Mouse (Mus musculus): ENCODE data around the gene Cap1. TPM values are rescaled to one million over a fixed set of nuclear protein-coding genes. Genes with fewer than 3 reads are reported as not detected.
A peak's percentile ranks its signal among the peaks of the same experiment; 100 is the strongest.

The Cap1 gene
- 47.0 and 62.4 TPM in 2 replicates for polyA plus RNA-seq (2012; rRNA removed)

DNA sequence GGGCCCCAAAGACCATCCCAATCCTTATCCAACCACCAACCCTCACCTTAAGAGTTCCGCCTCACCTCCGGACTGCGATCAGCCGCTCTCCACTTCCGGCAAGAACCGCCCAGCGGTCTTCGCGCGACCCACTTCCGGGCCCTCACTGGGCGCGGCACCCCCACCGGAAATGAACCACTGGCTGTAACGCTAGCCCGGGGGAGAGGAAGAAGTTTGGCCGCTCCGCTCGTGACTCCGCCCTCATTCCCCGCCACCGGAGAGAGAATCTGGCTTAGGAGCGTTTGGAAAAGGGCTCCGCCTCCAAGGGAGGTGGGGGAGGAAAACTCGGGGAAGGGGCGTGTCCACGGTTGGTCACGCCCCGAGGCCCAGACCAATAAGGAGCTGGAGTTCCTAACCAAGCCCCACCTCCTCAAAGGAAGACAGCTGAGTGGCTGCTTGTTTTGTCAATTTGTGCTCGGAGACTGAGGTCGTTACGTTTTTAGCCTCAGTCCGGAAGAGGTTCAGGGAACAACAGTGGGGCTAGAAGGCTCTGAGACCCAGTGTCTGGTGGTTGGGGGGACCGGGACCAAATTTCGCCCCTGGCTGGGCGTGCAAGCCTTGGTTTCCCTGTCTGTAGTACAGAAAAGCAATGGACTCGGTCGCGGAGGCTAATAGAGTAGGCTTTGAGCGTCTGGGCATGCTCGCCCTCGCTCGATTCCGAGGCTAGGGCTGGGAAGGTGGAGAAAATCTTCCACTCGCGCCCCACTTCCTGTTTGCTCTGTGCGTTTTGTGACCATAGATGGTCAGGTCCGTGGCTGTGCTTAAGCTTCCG lies at the start of gene Cap1:
Gene Cap1 (minus strand): TSS at position 289 of the 811 bp plus-strand sequence.
- Histone ChIP-seq H3K4me1 (ENCODE audit: control insufficient read depth, insufficient read depth, low read length) (peaks cover 7% of the 10 kb centered on the region), H3K36me3 (ENCODE audit: control insufficient read depth, insufficient read depth, low read length) (no peaks in the 10 kb centered on the region), H3K27ac (ENCODE audit: control insufficient read depth, insufficient read depth, low read depth, low read length) (peak within 1 kb of the TSS; percentile 100), H3K27me3 (ENCODE audit: control insufficient read depth, insufficient read depth, low read length) (no peaks in the 10 kb centered on the region), H3K4me3 (ENCODE audit: control insufficient read depth, low read depth, low read length) (peak within 1 kb of the TSS; percentile 97)
- peak; percentile 86 for TF ChIP-seq POLR2A (IDR thresholded peaks at IDR 0.05; ENCODE audit: control insufficient read depth, low read depth, low read length)
- no peak for TF ChIP-seq CTCF (IDR thresholded peaks at IDR 0.05; ENCODE audit: control insufficient read depth, insufficient read depth, insufficient replicate concordance, low read depth, low read length)

DNA sequence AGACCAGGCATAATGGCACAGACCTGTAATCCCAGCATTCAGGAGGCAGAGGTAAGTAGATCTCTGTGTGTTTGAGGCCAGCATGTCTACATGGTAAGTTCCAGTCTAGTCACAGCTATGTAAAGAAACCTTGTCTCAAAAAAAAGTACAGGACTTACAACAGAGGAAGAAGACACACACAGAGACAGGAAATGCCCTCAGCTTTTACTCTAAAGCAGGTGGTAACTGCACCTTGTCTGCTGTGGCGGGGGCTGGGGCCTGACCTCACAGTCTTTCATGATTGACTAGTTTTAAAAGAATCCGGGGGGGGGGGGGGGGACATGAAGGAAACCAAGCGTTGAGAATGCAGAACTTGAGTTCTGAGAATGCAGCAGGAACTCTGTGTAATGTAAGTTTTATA lies 48.0 kb upstream of the Cap1 start:
- TF ChIP-seq POLR2A (IDR thresholded peaks at IDR 0.05; ENCODE audit: control insufficient read depth, low read depth, low read length) (no peak), CTCF (IDR thresholded peaks at IDR 0.05; ENCODE audit: control insufficient read depth, insufficient read depth, insufficient replicate concordance, low read depth, low read length) (no peak)
- H3K27me3 ChIP-seq (ENCODE audit: control insufficient read depth, insufficient read depth, low read length): no peaks in the 10 kb centered on the region
- H3K36me3 ChIP-seq (ENCODE audit: control insufficient read depth, insufficient read depth, low read length): no peaks in the 10 kb centered on the region

DNA sequence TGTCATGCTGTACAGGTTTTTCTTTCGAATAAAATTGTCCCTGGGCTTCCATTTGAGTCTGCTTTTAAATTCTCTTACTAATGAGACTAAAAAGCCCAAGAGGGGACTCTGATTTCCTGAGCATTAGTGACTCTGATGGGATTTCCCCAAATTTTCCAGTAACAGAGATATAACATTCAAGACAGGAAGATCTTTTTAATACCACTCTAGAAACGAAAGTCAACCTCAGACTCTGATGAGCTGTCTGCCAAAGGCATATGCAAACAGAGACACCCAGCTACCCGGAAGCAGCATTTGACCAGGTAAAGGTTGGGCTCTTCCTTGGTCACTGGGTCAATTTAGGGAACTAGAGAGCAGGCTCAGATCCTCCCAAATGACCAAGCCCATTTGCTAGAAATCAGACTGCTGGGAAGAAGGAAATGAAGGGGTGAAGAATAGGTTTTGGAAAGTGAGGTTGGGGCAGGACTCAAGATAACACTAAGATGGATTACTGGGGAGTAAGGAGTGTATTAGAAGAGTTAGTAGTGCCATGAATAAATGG lies 47.3 kb upstream of the Cap1 start:
- H3K27me3 ChIP-seq (ENCODE audit: control insufficient read depth, insufficient read depth, low read length): no peaks in the 10 kb centered on the region
- H3K4me3 ChIP-seq (ENCODE audit: control insufficient read depth, low read depth, low read length): no peak overlapping the region
- H3K36me3 ChIP-seq (ENCODE audit: control insufficient read depth, insufficient read depth, low read length): no peaks in the 10 kb centered on the region
- no peaks in the 10 kb centered on the region for H3K4me1 ChIP-seq (ENCODE audit: control insufficient read depth, insufficient read depth, low read length)
- TF ChIP-seq POLR2A (IDR thresholded peaks at IDR 0.05; ENCODE audit: control insufficient read depth, low read depth, low read length) (no peak), CTCF (IDR thresholded peaks at IDR 0.05; ENCODE audit: control insufficient read depth, insufficient read depth, insufficient replicate concordance, low read depth, low read length) (no peak)
- no peak overlapping the region for H3K27ac ChIP-seq (ENCODE audit: control insufficient read depth, insufficient read depth, low read depth, low read length)

More for the DNA sequence above, 48.0 kb upstream of the Cap1 start:
- no peak overlapping the region for H3K27ac ChIP-seq (ENCODE audit: control insufficient read depth, insufficient read depth, low read depth, low read length)
- no peak overlapping the region for H3K4me3 ChIP-seq (ENCODE audit: control insufficient read depth, low read depth, low read length)
- no peaks in the 10 kb centered on the region for H3K4me1 ChIP-seq (ENCODE audit: control insufficient read depth, insufficient read depth, low read length)

GRCm38 (mm10) chr4:122932239-122932978 lies 46.6 kb upstream of the Cap1 start:
- H3K27me3 ChIP-seq (ENCODE audit: control insufficient read depth, insufficient read depth, low read length): no peaks in the 10 kb centered on the region
- no peaks in the 10 kb centered on the region for H3K36me3 ChIP-seq (ENCODE audit: control insufficient read depth, insufficient read depth, low read length)
- TF ChIP-seq CTCF (IDR thresholded peaks at IDR 0.05; ENCODE audit: control insufficient read depth, insufficient read depth, insufficient replicate concordance, low read depth, low read length) (no peak), POLR2A (IDR thresholded peaks at IDR 0.05; ENCODE audit: control insufficient read depth, low read depth, low read length) (no peak)

GRCm38 (mm10) chr4:122930939-122931590 lies 45.2 kb upstream of the Cap1 start:
- Histone ChIP-seq H3K27me3 (ENCODE audit: control insufficient read depth, insufficient read depth, low read length) (no peaks in the 10 kb centered on the region), H3K4me3 (ENCODE audit: control insufficient read depth, low read depth, low read length) (no peak overlapping the region), H3K4me1 (ENCODE audit: control insufficient read depth, insufficient read depth, low read length) (no peaks in the 10 kb centered on the region), H3K27ac (ENCODE audit: control insufficient read depth, insufficient read depth, low read depth, low read length) (no peak overlapping the region), H3K36me3 (ENCODE audit: control insufficient read depth, insufficient read depth, low read length) (no peaks in the 10 kb centered on the region)
- no peak for TF ChIP-seq CTCF (IDR thresholded peaks at IDR 0.05; ENCODE audit: control insufficient read depth, insufficient read depth, insufficient replicate concordance, low read depth, low read length)
- no peak for TF ChIP-seq POLR2A (IDR thresholded peaks at IDR 0.05; ENCODE audit: control insufficient read depth, low read depth, low read length)

More at GRCm38 (mm10) chr4:122932239-122932978, 46.6 kb upstream of the Cap1 start:
- Histone ChIP-seq H3K4me3 (ENCODE audit: control insufficient read depth, low read depth, low read length) (no peak overlapping the region), H3K4me1 (ENCODE audit: control insufficient read depth, insufficient read depth, low read length) (no peaks in the 10 kb centered on the region), H3K27ac (ENCODE audit: control insufficient read depth, insufficient read depth, low read depth, low read length) (no peak overlapping the region)

DNA sequence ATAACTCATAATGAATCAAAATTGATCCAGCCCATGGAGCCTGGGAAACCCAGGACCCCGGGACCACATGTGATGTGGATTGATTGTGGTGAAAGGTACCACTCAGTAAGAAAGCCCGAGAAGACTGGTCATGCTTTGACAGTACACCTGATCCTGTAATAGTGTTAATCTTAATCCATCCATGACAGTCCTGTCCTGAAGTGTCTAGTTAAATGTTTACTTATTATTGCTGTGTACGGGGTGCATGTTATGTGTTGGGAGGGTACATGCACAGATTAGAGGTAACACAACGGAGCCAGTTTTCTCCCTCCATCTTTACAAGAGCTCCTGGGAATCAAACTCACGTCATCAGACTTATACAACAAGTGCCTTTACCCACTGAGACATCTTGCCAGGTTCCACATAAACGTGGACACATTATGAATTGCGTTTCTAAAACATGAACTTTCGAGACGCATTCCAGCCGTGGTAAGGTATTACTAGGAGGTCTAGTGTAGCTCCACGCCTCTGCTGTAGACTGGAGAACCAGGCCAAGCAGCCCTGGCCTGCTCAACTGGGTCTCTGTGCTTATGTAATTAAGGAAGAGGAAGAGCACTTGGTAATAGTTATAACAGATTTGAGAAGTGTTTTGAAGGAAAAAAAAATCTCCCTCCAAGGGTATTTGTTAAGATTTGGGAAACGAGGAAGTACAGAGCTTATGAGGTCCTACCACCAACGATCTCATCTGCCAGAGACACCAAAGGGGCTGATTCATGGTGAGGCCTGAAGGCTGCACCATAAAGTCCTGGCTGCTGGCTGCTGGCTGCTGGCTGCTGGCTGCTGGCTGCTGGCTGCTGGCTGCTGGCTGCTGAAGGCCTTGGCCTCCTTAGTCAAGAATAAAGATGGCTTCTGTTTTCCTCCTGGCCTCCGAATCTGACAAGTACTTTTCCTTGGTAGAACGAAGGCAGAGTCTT lies 37.8 kb upstream of the Cap1 start:
- H3K4me3 ChIP-seq (ENCODE audit: control insufficient read depth, low read depth, low read length): no peak overlapping the region
- no peaks in the 10 kb centered on the region for H3K27me3 ChIP-seq (ENCODE audit: control insufficient read depth, insufficient read depth, low read length)
- no peak for TF ChIP-seq CTCF (IDR thresholded peaks at IDR 0.05; ENCODE audit: control insufficient read depth, insufficient read depth, insufficient replicate concordance, low read depth, low read length)
- TF ChIP-seq POLR2A (IDR thresholded peaks at IDR 0.05; ENCODE audit: control insufficient read depth, low read depth, low read length): no peak
- no peak overlapping the region for H3K27ac ChIP-seq (ENCODE audit: control insufficient read depth, insufficient read depth, low read depth, low read length)
- no peaks in the 10 kb centered on the region for H3K36me3 ChIP-seq (ENCODE audit: control insufficient read depth, insufficient read depth, low read length)
- no peaks in the 10 kb centered on the region for H3K4me1 ChIP-seq (ENCODE audit: control insufficient read depth, insufficient read depth, low read length)

Measured in testis, adult 2 months (tissue).